Mouse (Mus musculus) E14TG2a.4 (cell line): Measurements from ENCODE around the gene Ube2c.

Experiments
- CTCF ChIP-seq: conservative IDR thresholded peaks from 2 replicates; pipeline ENCODE4 v1.5.1; 2014; ENCODE audit warnings: low read length
- POU5F1 ChIP-seq: IDR thresholded peaks from 2 replicates; pipeline ENCODE4 v1.6.1; 2014; ENCODE audit warnings: low read length, borderline replicate concordance

GRCm38 (mm10) chr2:164771123-164771522 is 1.4 kb downstream of the Ube2c start:
- TF ChIP-seq POU5F1 (no peak), CTCF (no peak)
